Mouse (Mus musculus): ENCODE data around the gene Zbed4.

DNA sequence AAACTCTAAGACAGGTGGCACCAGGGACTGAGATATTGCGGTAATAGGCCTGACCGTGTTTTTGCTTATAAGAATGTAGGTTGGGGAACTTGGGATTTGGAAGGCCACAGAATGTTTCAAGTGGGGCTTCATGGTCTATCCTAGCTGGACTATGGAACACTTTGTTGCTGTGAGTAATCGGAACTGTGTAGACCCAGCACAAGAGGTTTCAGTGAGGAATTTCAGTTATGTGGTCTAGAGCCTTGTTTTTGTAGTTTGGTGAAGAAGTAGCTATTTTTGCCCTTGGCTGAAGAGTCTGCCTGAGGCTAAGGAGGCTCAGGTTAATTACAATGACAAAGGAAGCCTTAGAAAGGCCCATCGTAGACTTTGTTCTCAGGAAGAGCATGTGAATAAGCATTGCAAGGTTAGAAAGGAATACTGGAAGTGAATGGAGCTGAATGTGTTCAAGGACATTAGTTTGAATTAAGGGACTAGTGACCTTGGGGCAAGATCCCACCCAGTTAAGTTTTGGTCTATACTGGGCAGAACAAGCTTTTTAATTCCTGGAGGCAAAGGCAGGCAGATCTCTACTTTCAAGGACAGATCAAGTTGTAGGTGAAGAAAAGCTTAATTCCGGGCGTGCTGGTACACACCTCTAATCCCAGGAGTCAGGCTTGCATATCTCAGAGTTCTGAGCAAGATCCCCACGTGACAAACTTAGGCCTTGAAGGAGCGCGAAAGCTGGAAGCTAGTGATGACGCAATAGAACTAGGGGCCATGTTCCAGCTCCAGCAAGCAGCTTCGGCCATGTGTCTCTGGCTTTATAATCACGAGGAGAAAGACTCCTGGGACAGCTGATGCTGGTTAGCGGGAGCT, 42.6 kb upstream of the Zbed4 start:
- TF ChIP-seq POLR2A (IDR thresholded peaks at IDR 0.05; ENCODE audit: control insufficient read depth, low read depth, low read length) (no peak), CTCF (IDR thresholded peaks at IDR 0.05; ENCODE audit: control insufficient read depth, insufficient read depth, insufficient replicate concordance, low read depth, low read length) (no peak)

Data from testis, adult 2 months (tissue).